Mouse (Mus musculus) bone marrow macrophage, adult 2 months (primary cell): ENCODE measurements around the gene Gm11037.

Experiments
- CTCF ChIP-seq: IDR thresholded peaks from 2 replicates; pipeline ENCODE4 v1.5.1; 2012; ENCODE audit warnings: low read depth, mild to moderate bottlenecking, low read length, moderate library complexity
- POLR2A ChIP-seq: IDR thresholded peaks from 2 replicates; pipeline ENCODE4 v1.6.1; 2012; ENCODE audit warnings: mild to moderate bottlenecking, low read depth, low read length, borderline replicate concordance

- TF ChIP-seq CTCF = no peak
- no peak for TF ChIP-seq POLR2A
These were observed 15.9 kb downstream of the Gm11037 start for GRCm38 (mm10) chr2:131149254-131149578.
